Mouse (Mus musculus): ENCODE results near the gene Olfr130. TPM values are rescaled to one million over a fixed set of nuclear protein-coding genes. Genes with fewer than 3 reads are reported as not detected.

Olfr130 gene
- not detected in 2 replicates for polyA plus RNA-seq (2014; fragmentation: Nextera tagmentation; extraction: Ambion mirVana)

DNA sequence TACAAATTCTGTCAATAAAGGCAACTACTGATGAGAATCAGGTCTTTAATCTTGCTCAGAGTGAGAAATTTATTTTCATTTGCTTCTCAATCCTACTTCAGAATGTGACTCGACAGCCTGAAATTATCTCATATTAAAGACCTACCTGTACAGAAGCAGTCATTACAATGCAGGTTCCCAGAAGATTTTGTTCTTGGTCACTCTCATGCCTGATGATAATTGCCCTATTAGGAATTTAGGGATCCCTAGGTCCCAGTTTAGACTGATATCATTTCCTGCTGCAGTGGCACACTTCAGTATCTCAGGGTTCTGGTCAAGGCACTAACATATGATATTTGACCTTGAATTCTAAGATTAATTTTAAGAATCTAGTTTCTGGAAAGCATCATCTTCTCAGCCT lies at the start of gene Olfr130:
Olfr130 (plus strand) TSS at position 301 of the 400 bp plus-strand sequence.
- no peaks in the 10 kb centered on the region; the same call in 1 of the 2 replicates for H3K9me3 ChIP-seq (ENCODE audit: low read depth, low read length)
- TF ChIP-seq CTCF (IDR thresholded peaks at IDR 0.05; ENCODE audit: low read depth) = no peak
- H3K36me3 ChIP-seq (ENCODE audit: insufficient read depth) = no peaks in the 10 kb centered on the region
- ATAC-seq (ENCODE audit: insufficient read depth) (no peak), DNase-seq (no peak)
- no peak within 1 kb of the TSS for H3K4me3 ChIP-seq (ENCODE audit: low read depth, low read length)
- no peak within 1 kb of the TSS for H3K9ac ChIP-seq
- WGBS = 85% methylated on average over 1 of the region's 1 CpGs
- H3K27me3 ChIP-seq (ENCODE audit: insufficient read depth, low read length) = no peaks in the 10 kb centered on the region
- no peak within 1 kb of the TSS for H3K4me2 ChIP-seq
- no peak within 1 kb of the TSS for H3K27ac ChIP-seq (ENCODE audit: low read depth)
- H3K4me1 ChIP-seq (ENCODE audit: insufficient read depth) = no peaks in the 10 kb centered on the region

DNA sequence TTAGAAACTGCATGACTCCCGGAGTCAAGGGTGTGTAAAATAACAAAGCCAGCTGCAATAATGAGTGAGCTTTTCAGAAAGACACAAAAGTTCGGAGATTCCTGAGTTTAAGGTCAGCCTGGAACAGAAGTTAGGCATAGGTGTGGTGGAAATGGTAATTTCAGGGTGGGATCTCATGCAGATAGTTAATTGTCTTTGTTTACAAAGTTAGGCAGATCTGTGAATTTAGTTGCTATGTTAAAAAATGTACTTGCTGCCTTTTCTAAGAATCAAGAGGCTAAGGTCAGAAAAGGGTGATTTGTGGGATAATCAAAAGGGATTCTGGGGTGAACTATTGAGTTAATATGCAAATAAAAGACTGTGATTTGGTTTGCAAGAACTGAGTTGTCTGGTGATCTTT lies 47.4 kb upstream of the Olfr130 start:
- H3K4me2 ChIP-seq = no peak overlapping the region
- no peak overlapping the region for H3K9ac ChIP-seq
- DNase-seq = no peak
- no peak for ATAC-seq (ENCODE audit: insufficient read depth)
- TF ChIP-seq CTCF (IDR thresholded peaks at IDR 0.05; ENCODE audit: low read depth) = no peak
- no peaks in the 10 kb centered on the region for H3K27me3 ChIP-seq (ENCODE audit: insufficient read depth, low read length)
- H3K4me3 ChIP-seq (ENCODE audit: low read depth, low read length) = no peak overlapping the region
- no peaks in the 10 kb centered on the region for H3K36me3 ChIP-seq (ENCODE audit: insufficient read depth)
- no peaks in the 10 kb centered on the region; the same call in 1 of the 2 replicates for H3K9me3 ChIP-seq (ENCODE audit: low read depth, low read length)
- H3K4me1 ChIP-seq (ENCODE audit: insufficient read depth) = no peaks in the 10 kb centered on the region
- H3K27ac ChIP-seq (ENCODE audit: low read depth) = no peak overlapping the region
- WGBS = 77% methylated on average over 2 of the region's 2 CpGs

DNA sequence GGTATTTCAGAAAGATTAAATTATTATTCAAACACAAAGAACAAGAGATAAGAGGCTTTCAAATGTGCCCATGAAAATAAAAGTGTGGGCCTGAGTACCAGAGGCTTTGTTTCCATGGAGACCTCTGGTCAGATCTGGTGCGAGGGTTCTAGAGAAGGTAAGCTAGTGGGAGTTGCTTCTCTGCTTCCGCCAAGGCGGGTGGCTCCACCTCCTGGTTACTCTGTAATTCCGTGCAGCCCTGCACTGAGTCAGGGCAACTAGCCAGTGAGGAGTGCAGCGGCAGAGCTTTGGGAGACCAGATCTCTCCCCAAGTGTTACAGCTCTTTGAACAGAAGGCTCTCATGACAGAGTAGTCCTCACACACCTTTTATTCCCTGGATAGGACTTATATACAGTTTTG lies 37.4 kb upstream of the Olfr130 start:
- ATAC-seq (ENCODE audit: insufficient read depth) (no peak), DNase-seq (no peak)
- H3K27ac ChIP-seq (ENCODE audit: low read depth) = no peak overlapping the region
- H3K27me3 ChIP-seq (ENCODE audit: insufficient read depth, low read length) = no peaks in the 10 kb centered on the region
- no peak overlapping the region for H3K4me2 ChIP-seq
- no peak for TF ChIP-seq CTCF (IDR thresholded peaks at IDR 0.05; ENCODE audit: low read depth)
- no peaks in the 10 kb centered on the region for H3K9me3 ChIP-seq (ENCODE audit: low read depth, low read length)
- no peak overlapping the region for H3K9ac ChIP-seq
- no peaks in the 10 kb centered on the region for H3K4me1 ChIP-seq (ENCODE audit: insufficient read depth)
- no peaks in the 10 kb centered on the region for H3K36me3 ChIP-seq (ENCODE audit: insufficient read depth)
- no peak overlapping the region for H3K4me3 ChIP-seq (ENCODE audit: low read depth, low read length)
- WGBS = 32% methylated on average over 5 of the region's 5 CpGs

DNA sequence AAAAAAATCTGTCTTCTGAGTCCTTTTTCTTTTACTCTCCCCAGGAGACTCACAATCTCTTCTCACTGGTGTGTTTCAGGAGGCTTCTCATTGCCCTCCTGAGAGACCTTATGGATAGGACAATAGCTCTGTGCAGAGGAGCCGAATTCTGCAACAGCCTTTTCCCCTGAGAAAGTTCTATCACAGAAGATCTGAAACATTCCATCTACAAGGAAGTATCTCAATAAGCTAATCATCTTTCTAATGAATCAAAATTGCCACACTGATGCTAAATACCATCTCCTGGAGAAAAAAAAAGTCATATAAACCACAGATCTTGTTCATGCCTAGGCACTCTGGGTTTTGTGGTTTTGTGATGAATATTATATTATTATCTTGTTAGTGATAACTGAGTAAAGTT lies 3.7 kb upstream of the Olfr130 start, which contains the start of gene Olfr129:
Olfr129 (minus strand) TSS at position 101 of the 400 bp plus-strand sequence.
- H3K4me1 ChIP-seq (ENCODE audit: insufficient read depth) = no peaks in the 10 kb centered on the region
- WGBS = 68% methylated on average over 1 of the region's 1 CpGs
- no peak for ATAC-seq (ENCODE audit: insufficient read depth)
- no peak within 1 kb of the TSS for H3K9ac ChIP-seq
- H3K4me3 ChIP-seq (ENCODE audit: low read depth, low read length) = no peak within 1 kb of the TSS
- no peak for DNase-seq
- no peaks in the 10 kb centered on the region; the same call in 1 of the 2 replicates for H3K9me3 ChIP-seq (ENCODE audit: low read depth, low read length)
- TF ChIP-seq CTCF (IDR thresholded peaks at IDR 0.05; ENCODE audit: low read depth) = no peak
- no peak within 1 kb of the TSS for H3K4me2 ChIP-seq
- no peak within 1 kb of the TSS for H3K27ac ChIP-seq (ENCODE audit: low read depth)
- no peaks in the 10 kb centered on the region for H3K27me3 ChIP-seq (ENCODE audit: insufficient read depth, low read length)
- no peaks in the 10 kb centered on the region for H3K36me3 ChIP-seq (ENCODE audit: insufficient read depth)

DNA sequence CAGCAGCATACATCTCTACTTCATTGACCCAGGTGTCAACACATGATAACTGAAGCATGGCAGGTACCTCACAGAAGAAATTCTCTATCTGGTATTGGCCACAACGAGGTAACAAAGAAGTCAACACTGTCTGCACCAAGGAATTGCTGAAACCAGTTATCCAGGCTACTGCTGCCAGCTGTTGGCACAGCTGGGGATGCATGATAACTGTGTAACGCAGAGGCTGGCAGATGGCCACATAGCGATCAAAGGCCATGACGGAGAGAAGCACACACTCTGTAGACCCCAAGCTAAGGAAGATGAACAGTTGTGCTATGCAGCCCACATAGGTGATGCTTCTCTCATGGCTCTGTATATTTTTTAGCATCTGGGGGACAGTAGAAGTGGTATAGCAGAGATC lies 18.6 kb downstream of the Olfr130 start:
- no peak overlapping the region for H3K27ac ChIP-seq (ENCODE audit: low read depth)
- DNase-seq (no peak), ATAC-seq (ENCODE audit: insufficient read depth) (no peak)
- no peaks in the 10 kb centered on the region for H3K9me3 ChIP-seq (ENCODE audit: low read depth, low read length)
- no peaks in the 10 kb centered on the region for H3K4me1 ChIP-seq (ENCODE audit: insufficient read depth)
- WGBS = 83% methylated on average over 4 of the region's 4 CpGs
- no peak for TF ChIP-seq CTCF (IDR thresholded peaks at IDR 0.05; ENCODE audit: low read depth)
- no peaks in the 10 kb centered on the region for H3K36me3 ChIP-seq (ENCODE audit: insufficient read depth)
- H3K4me2 ChIP-seq = no peak overlapping the region
- no peak overlapping the region for H3K9ac ChIP-seq
- H3K4me3 ChIP-seq (ENCODE audit: low read depth, low read length) = no peak overlapping the region
- no peaks in the 10 kb centered on the region for H3K27me3 ChIP-seq (ENCODE audit: insufficient read depth, low read length)

DNA sequence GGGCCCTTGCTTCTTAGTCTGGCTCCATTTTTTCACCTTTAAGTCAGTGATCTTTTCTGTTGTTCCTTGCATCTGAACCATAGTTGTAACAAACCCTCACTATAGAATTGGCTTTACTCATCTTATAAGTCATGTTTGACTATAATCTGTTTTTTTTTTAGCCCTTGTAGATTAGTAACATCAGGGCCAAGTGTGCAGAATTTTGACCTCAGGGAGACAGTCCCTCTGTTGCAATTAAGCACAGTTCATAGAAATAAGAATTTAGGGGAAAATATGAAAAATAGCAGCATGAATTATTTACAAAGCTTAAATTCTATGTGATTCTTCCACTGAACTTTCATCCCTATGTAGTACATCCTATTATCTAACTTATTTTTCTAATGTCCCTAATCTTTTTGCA lies 24.9 kb downstream of the Olfr130 start, which contains the start of gene Olfr131:
Olfr131 (minus strand) TSS at position 101 of the 400 bp plus-strand sequence.
- no peak for TF ChIP-seq CTCF (IDR thresholded peaks at IDR 0.05; ENCODE audit: low read depth)
- Histone ChIP-seq H3K4me3 (ENCODE audit: low read depth, low read length) (no peak within 1 kb of the TSS), H3K36me3 (ENCODE audit: insufficient read depth) (no peaks in the 10 kb centered on the region), H3K4me1 (ENCODE audit: insufficient read depth) (no peaks in the 10 kb centered on the region), H3K27ac (ENCODE audit: low read depth) (no peak within 1 kb of the TSS), H3K27me3 (ENCODE audit: insufficient read depth, low read length) (no peaks in the 10 kb centered on the region), H3K9me3 (ENCODE audit: low read depth, low read length) (no peaks in the 10 kb centered on the region), H3K9ac (no peak within 1 kb of the TSS), H3K4me2 (no peak within 1 kb of the TSS)
- DNase-seq (no peak), ATAC-seq (ENCODE audit: insufficient read depth) (no peak)

Other genes with a start within 250 kb of the Olfr130 start
- not detected in 2 replicates for gene Olfr125, start 231.0 kb upstream of the Olfr130 start, polyA plus RNA-seq (2014; fragmentation: Nextera tagmentation; extraction: Ambion mirVana)
- gene Olfr126, start 216.4 kb upstream of the Olfr130 start, polyA plus RNA-seq (2014; fragmentation: Nextera tagmentation; extraction: Ambion mirVana) = not detected in 2 replicates
- not detected in 2 replicates for gene Olfr127, start 163.5 kb upstream of the Olfr130 start, polyA plus RNA-seq (2014; fragmentation: Nextera tagmentation; extraction: Ambion mirVana)
- gene Olfr128, start 143.4 kb upstream of the Olfr130 start, polyA plus RNA-seq (2014; fragmentation: Nextera tagmentation; extraction: Ambion mirVana) = not detected in 2 replicates
- gene Olfr761, start 110.8 kb upstream of the Olfr130 start, polyA plus RNA-seq (2014; fragmentation: Nextera tagmentation; extraction: Ambion mirVana) = not detected in 2 replicates
- gene Olfr129, start 3.8 kb upstream of the Olfr130 start, polyA plus RNA-seq (2014; fragmentation: Nextera tagmentation; extraction: Ambion mirVana) = not detected in 2 replicates
- gene Olfr131, start 24.8 kb downstream of the Olfr130 start, polyA plus RNA-seq (2014; fragmentation: Nextera tagmentation; extraction: Ambion mirVana) = not detected in 2 replicates
- not detected in 2 replicates for gene Olfr132, start 70.6 kb downstream of the Olfr130 start, polyA plus RNA-seq (2014; fragmentation: Nextera tagmentation; extraction: Ambion mirVana)
- not detected in 2 replicates for gene Olfr133, start 81.4 kb downstream of the Olfr130 start, polyA plus RNA-seq (2014; fragmentation: Nextera tagmentation; extraction: Ambion mirVana)
- not detected in 2 replicates for gene Olfr134, start 107.5 kb downstream of the Olfr130 start, polyA plus RNA-seq (2014; fragmentation: Nextera tagmentation; extraction: Ambion mirVana)
- gene Olfr135, start 140.4 kb downstream of the Olfr130 start, polyA plus RNA-seq (2014; fragmentation: Nextera tagmentation; extraction: Ambion mirVana) = not detected in 2 replicates
- not detected in 2 replicates for gene Olfr138, start 197.1 kb downstream of the Olfr130 start, polyA plus RNA-seq (2014; fragmentation: Nextera tagmentation; extraction: Ambion mirVana)
- gene Olfr137, start 243.6 kb downstream of the Olfr130 start, polyA plus RNA-seq (2014; fragmentation: Nextera tagmentation; extraction: Ambion mirVana) = not detected in 2 replicates

Measured in lung, embryonic 14.5 days (tissue).